Mouse (Mus musculus) thymus, adult 2 months (tissue): Measurements from ENCODE around the gene Coro2b. TPM values are rescaled to one million over a fixed set of nuclear protein-coding genes. Genes with fewer than 3 reads are reported as not detected.

Experiments
- DNase-seq: peaks from one replicate; pipeline ENCODE4 v3.0.0; 2021
- H3K27ac ChIP-seq: fragments of 200-500 bp; 2 replicates; pipeline ENCODE4 v1.5.1; 2012; ENCODE audit warnings: low read length, control low read depth; ENCODE audit not compliant: control insufficient read depth, insufficient read depth
- H3K27me3 ChIP-seq: fragments of 200-500 bp; 2 replicates; pipeline ENCODE4 v1.6.1; 2012; ENCODE audit warnings: mild to moderate bottlenecking, low read length, moderate library complexity, mixed read lengths; ENCODE audit not compliant: control insufficient read depth, insufficient read depth
- H3K36me3 ChIP-seq: fragments of 200-500 bp; 2 replicates; pipeline ENCODE4 v1.6.1; 2012; ENCODE audit warnings: mild to moderate bottlenecking, low read length, moderate library complexity; ENCODE audit not compliant: control insufficient read depth, insufficient read depth
- H3K4me1 ChIP-seq: fragments of 200-500 bp; replicated peaks from 2 replicates; pipeline ENCODE4 v1.6.1; 2012; ENCODE audit warnings: low read length; ENCODE audit not compliant: control insufficient read depth, insufficient read depth
- H3K4me3 ChIP-seq: fragments of 200-500 bp; 2 replicates; pipeline ENCODE4 v1.5.1; 2012; ENCODE audit warnings: mild to moderate bottlenecking, low read length, control low read depth, moderate library complexity; ENCODE audit not compliant: control insufficient read depth, insufficient read depth
- CTCF ChIP-seq: fragments of 200-500 bp; IDR thresholded peaks from 2 replicates; pipeline ENCODE4 v1.5.1; 2012; ENCODE audit warnings: mild to moderate bottlenecking, control low read depth, low read length, moderate library complexity, borderline replicate concordance; ENCODE audit not compliant: control insufficient read depth, poor library complexity, insufficient read depth; ENCODE audit errors: extremely low read depth
- POLR2A ChIP-seq: fragments of 200-500 bp; IDR thresholded peaks from 2 replicates; pipeline ENCODE4 v1.6.1; 2012; ENCODE audit warnings: mild to moderate bottlenecking, low read length, control low read depth, moderate library complexity; ENCODE audit not compliant: control insufficient read depth, poor library complexity, insufficient read depth; ENCODE audit errors: extremely low read depth
- WGBS: fragments of 180-500 bp; shearing (Covaris S2); methylation state at CpG from one replicate; pipeline ENCODE4 v1.1.7; 2018; 5-methylcytosine and 5-hydroxymethylcytosine counted together
- polyA plus RNA-seq: library from polyadenylated mRNA; depleted of rRNA; stranded (reverse); fragments of >200 nt; gene quantifications from 2 replicates; pipeline ENCODE4 v1.2.3, GENCODE M21; 2012

Coro2b gene
- polyA plus RNA-seq, 1 experiment = 18.2 TPM

DNA sequence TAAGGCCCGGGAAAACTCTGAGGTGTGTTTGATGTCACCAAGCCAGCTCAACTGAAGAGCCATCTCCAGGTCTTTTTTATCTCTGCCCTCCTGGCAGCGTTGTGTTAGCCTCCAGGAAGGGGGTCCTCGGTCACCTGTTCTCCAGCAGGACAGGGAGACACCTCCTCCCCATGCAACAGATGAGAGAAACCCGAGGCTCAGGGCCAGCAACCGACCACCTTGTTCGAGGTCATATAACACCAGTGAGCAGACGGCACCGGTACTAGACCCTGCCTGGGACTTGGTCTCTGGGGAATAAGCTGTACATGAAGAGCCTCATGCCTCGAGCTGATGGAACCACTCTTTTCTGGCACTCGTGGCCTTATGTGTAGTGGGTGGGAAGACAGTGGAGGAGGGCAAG lies 72.1 kb downstream of the Coro2b start:
- 92% methylated on average over 10 of the region's 10 CpGs for WGBS
- no peak for TF ChIP-seq POLR2A
- no peak for TF ChIP-seq CTCF

DNA sequence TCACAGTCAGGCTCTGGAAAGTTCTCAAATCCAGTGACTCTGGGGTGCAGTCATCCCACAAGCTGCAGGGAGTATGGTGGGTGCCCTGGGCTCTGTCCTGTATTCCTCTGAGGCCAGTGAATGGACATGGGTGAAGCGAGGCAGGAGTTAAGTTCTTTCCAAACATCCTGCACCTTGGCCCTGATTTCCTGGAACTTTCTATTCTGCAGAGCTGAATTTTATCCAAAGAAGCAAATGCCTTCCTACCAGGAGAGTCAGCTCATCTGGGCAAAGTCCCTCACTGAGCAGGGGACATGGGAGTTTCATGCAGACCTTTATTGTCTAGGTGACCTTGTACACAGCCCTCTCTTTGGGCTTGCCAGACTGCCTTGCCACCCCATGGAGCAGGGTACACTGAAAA lies 75.1 kb downstream of the Coro2b start:
- WGBS = 92% methylated on average over 1 of the region's 1 CpGs
- H3K27ac ChIP-seq = no peak overlapping the region
- TF ChIP-seq POLR2A (no peak), CTCF (no peak)
- H3K27me3 ChIP-seq = no peaks in the 10 kb centered on the region
- H3K36me3 ChIP-seq = no peaks in the 10 kb centered on the region
- H3K4me3 ChIP-seq = no peak overlapping the region
- peaks cover 3% of the 10 kb centered on the region for H3K4me1 ChIP-seq
- no peak for DNase-seq

More for the DNA sequence above, 72.1 kb downstream of the Coro2b start:
- no peak overlapping the region for H3K27ac ChIP-seq
- no peak overlapping the region for H3K4me3 ChIP-seq
- no peak for DNase-seq
- no peaks in the 10 kb centered on the region for H3K27me3 ChIP-seq
- H3K4me1 ChIP-seq = peaks cover 3% of the 10 kb centered on the region
- no peaks in the 10 kb centered on the region for H3K36me3 ChIP-seq

DNA sequence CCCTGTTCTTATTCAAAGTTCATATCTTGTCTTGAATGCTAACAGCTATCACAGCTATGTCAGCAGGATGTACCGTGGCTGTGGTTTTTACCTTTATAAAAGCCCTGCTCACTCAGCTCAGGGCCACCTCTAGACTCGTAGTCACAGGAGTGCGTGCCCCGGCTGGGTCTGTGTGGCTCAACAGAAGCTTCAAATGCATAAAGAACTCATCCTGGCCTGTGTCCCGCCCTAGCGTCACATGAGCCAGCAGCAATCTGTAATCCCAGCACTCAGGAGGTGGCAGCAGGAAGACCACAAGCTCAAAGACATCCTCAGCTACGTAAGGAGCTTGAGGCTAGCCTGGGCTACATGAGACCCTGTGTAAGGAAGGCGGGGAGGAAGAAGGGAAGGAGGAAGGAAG lies 75.7 kb downstream of the Coro2b start:
- WGBS = 32% methylated on average over 8 of the region's 8 CpGs
- TF ChIP-seq CTCF (no peak), POLR2A (no peak)
- peaks cover 3% of the 10 kb centered on the region for H3K4me1 ChIP-seq
- no peaks in the 10 kb centered on the region for H3K36me3 ChIP-seq
- no peak overlapping the region for H3K27ac ChIP-seq
- H3K4me3 ChIP-seq = no peak overlapping the region
- H3K27me3 ChIP-seq = no peaks in the 10 kb centered on the region
- no peak for DNase-seq

DNA sequence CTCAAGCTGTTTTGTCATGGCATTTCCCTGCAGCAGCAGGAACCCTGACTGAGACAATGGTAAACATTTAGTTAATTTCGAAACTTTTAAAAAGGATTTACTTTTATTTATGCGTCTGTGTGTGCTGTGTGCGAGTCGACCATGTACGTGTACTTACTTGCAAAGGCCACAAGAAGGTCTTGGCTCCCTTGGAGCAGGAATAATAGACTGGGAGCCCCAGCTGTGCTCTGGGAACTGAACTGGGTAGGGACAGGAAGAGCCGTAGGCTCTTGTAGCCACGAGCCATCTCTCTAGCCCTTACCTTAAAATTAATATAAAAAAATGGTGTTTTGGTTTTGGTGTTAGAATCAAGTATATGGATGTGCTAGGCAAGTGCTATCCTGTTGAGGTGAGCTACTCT lies 76.8 kb downstream of the Coro2b start:
- H3K36me3 ChIP-seq = no peaks in the 10 kb centered on the region
- TF ChIP-seq CTCF (no peak), POLR2A (no peak)
- H3K27ac ChIP-seq = no peak overlapping the region
- H3K4me1 ChIP-seq = peaks cover 5% of the 10 kb centered on the region
- WGBS = 92% methylated on average over 7 of the region's 7 CpGs
- H3K27me3 ChIP-seq = no peaks in the 10 kb centered on the region
- DNase-seq = no peak
- no peak overlapping the region for H3K4me3 ChIP-seq

DNA sequence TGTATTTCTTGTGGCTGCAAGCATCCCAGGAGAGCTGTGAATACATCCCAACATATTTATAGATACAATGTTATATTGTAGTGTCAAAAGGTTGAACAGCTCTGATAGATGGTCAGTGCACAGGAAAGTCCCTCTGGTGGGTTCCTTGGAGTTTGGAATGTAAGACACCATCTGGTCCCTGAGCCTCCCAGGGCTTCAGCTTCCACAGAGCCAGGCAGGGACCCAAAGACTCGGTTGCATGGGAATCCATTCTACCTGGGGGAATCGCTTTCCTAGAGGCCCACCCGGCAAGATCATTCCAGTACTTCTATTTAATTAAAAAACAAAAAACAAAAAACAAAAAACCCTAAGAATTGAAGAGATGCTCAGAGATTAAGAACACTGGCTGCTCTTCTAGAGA lies 78.4 kb downstream of the Coro2b start:
- Histone ChIP-seq H3K4me1 (peaks cover 5% of the 10 kb centered on the region), H3K4me3 (no peak overlapping the region), H3K27ac (no peak overlapping the region), H3K27me3 (no peaks in the 10 kb centered on the region), H3K36me3 (no peaks in the 10 kb centered on the region)
- no peak for DNase-seq
- 97% methylated on average over 3 of the region's 3 CpGs for WGBS
- no peak for TF ChIP-seq CTCF
- TF ChIP-seq POLR2A = no peak

DNA sequence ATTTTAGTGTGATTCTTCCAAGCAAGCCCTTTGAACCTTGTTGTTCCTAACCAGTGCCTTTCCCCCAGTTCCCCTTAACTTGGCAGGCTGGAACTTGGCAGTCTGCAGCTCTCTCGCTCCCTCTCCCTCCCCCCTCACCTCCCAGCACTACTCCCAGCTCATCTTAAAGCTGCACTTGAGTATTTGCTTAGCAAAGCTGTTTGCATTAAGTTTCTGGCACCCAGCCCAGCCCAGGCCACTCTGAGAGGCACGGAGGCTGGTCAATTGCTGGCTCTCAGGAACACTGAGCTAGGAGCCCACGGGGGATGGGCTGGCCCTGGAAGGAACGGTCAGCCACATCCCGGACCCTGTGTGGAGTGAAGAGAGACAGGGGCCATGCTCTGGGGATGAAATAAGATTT lies 80.8 kb downstream of the Coro2b start:
- Histone ChIP-seq H3K4me1 (peaks cover 3% of the 10 kb centered on the region), H3K36me3 (no peaks in the 10 kb centered on the region), H3K4me3 (no peak overlapping the region), H3K27me3 (no peaks in the 10 kb centered on the region), H3K27ac (no peak overlapping the region)
- no peak for DNase-seq
- TF ChIP-seq POLR2A = no peak
- TF ChIP-seq CTCF = no peak
- 75% methylated on average over 5 of the region's 5 CpGs for WGBS

DNA sequence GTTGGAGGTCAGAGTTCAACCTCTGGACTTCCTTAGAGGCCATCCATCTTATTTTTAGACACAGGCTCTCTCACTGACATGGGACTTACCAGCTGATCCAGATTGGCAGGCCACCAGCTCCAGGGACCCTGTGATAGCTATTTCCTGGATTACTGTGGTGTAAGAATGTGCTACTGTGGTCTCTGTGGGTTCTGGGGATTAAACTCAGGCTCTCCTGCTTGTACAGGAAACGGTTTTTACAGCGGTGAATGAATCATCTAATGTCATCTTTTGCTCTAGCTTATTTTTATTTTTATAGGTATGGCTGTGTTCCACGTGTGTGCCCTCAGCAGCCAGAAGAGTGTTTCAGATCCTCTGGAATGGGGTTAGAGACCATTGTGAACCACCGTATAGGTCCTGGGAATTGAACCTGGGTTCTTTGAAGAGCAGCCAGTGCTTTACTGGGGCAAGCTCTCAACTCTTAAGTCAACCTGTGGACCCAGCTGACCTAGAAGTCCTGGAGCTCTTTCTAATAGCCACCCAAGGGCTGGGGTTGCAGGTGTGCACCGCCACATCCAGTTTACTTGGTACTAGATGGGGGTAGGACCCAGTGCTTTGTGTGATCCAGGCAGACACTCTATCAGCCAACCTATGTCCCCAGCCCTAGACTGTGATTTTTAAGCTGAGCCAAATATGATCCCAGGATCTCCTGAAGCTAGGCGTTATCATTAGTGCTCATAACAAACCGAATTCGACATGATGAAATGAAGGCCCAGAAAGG lies 81.5 kb downstream of the Coro2b start:
- H3K27me3 ChIP-seq = no peaks in the 10 kb centered on the region
- no peak for TF ChIP-seq POLR2A
- TF ChIP-seq CTCF = no peak
- no peaks in the 10 kb centered on the region for H3K36me3 ChIP-seq
- WGBS = 40% methylated on average over 8 of the region's 8 CpGs
- H3K4me1 ChIP-seq = peaks cover 3% of the 10 kb centered on the region
- no peak overlapping the region for H3K27ac ChIP-seq
- no peak overlapping the region for H3K4me3 ChIP-seq
- no peak for DNase-seq
